Mouse (Mus musculus) intestine, postnatal 0 days (tissue): ENCODE measurements around the gene Alg3. TPM values are rescaled to one million over a fixed set of nuclear protein-coding genes. Genes with fewer than 3 reads are reported as not detected.

Experiments used
- ATAC-seq: fragments of 200-750 bp; cut with Nextera tagmentation; 2 replicates; pipeline ENCODE4 v1.8.0; 2017; ENCODE audit warnings: mild to moderate bottlenecking, moderate TSS enrichment, moderate library complexity
- H3K27ac ChIP-seq: fragments of 300-500 bp; sonication (generic); 2 replicates; pipeline ENCODE4 v1.5.1; 2014; ENCODE audit warnings: mild to moderate bottlenecking, low read depth, low read length, moderate library complexity
- H3K27me3 ChIP-seq: fragments of 300-500 bp; sonication (generic); replicated peaks from 2 replicates; pipeline ENCODE4 v1.6.1; 2014; ENCODE audit warnings: low read length, mixed read lengths; ENCODE audit not compliant: control insufficient read depth, insufficient read depth
- H3K36me3 ChIP-seq: fragments of 300-500 bp; sonication (generic); 2 replicates; pipeline ENCODE4 v1.6.1; 2014; ENCODE audit warnings: mild to moderate bottlenecking, moderate library complexity; ENCODE audit not compliant: control insufficient read depth, insufficient read depth
- H3K4me1 ChIP-seq: fragments of 300-500 bp; sonication (generic); replicated peaks from 2 replicates; pipeline ENCODE4 v1.6.1; 2014; ENCODE audit warnings: antibody characterized with exemption, low read length, mixed read lengths; ENCODE audit not compliant: control insufficient read depth, insufficient read depth
- H3K4me2 ChIP-seq: fragments of 300-500 bp; sonication (generic); replicated peaks from 2 replicates; pipeline ENCODE4 v1.6.1; 2014; ENCODE audit warnings: low read depth, mild to moderate bottlenecking, moderate library complexity
- H3K4me3 ChIP-seq: fragments of 300-500 bp; sonication (generic); 2 replicates; pipeline ENCODE4 v1.5.1; 2014; ENCODE audit warnings: low read depth, low read length
- H3K9ac ChIP-seq: fragments of 300-500 bp; sonication (generic); 2 replicates; pipeline ENCODE4 v1.6.1; 2014; ENCODE audit warnings: mild to moderate bottlenecking, low read depth, low read length
- H3K9me3 ChIP-seq: fragments of 300-500 bp; sonication (generic); 2 replicates; pipeline ENCODE4 v1.6.1; 2016; ENCODE audit warnings: mixed run types; ENCODE audit not compliant: control insufficient read depth
- CTCF ChIP-seq: sonication (generic); IDR thresholded peaks from 2 replicates; pipeline ENCODE4 v1.5.1; 2016; ENCODE audit warnings: low read depth, mild to moderate bottlenecking, control low read depth, antibody characterized with exemption, moderate library complexity
- WGBS: fragments of 180-500 bp; shearing (Covaris S2); extraction: QIAGEN DNeasy Blood & Tissue Kit; methylation state at CpG from one replicate; pipeline ENCODE4 v1.1.7; 2014; 5-methylcytosine and 5-hydroxymethylcytosine counted together
- polyA plus RNA-seq: library from polyadenylated mRNA; unstranded; fragments of >200 nt; fragmentation: Nextera tagmentation; extraction: Ambion mirVana; gene quantifications from 2 replicates; pipeline ENCODE4 v1.2.1, GENCODE M21; 2015

The Alg3 gene
- polyA plus RNA-seq, 1 experiment from 2014 or later: 27.8 TPM

GRCm38 (mm10) chr16:20610501-20611356 is 806 bp downstream of the Alg3 start:
- peak; percentile 46; the same call in 1 of the 2 replicates for ATAC-seq
- under 1% methylated on average over 28 of the region's 28 CpGs for WGBS
- Histone ChIP-seq H3K36me3 (peaks cover 16% of the 10 kb centered on the region), H3K27me3 (no peaks in the 10 kb centered on the region), H3K9me3 (no peaks in the 10 kb centered on the region), H3K4me3 (peak overlapping the region; percentile 66), H3K9ac (peak overlapping the region; percentile 52), H3K4me1 (peaks cover 5% of the 10 kb centered on the region; the same call in 1 of the 2 replicates), H3K4me2 (peak overlapping the region; percentile 93), H3K27ac (peak overlapping the region; percentile 80)
- no peak for TF ChIP-seq CTCF

- peaks cover 26% of the 10 kb centered on the region for H3K36me3 ChIP-seq
- no peak for ATAC-seq
- no peaks in the 10 kb centered on the region for H3K4me1 ChIP-seq
- no peak overlapping the region for H3K4me2 ChIP-seq
- 72% methylated on average over 9 of the region's 9 CpGs for whole genome bisulfite sequencing
- no peak overlapping the region for H3K4me3 ChIP-seq
- H3K27me3 ChIP-seq: no peaks in the 10 kb centered on the region
- H3K9me3 ChIP-seq: no peaks in the 10 kb centered on the region
- no peak overlapping the region for H3K9ac ChIP-seq
- TF ChIP-seq CTCF: no peak
- H3K27ac ChIP-seq: no peak overlapping the region
These were observed 6.8 kb downstream of the Alg3 start for GRCm38 (mm10) chr16:20604705-20605104.

GRCm38 (mm10) chr16:20600511-20600910 is 11.0 kb downstream of the Alg3 start:
- ATAC-seq: no peak
- WGBS: 69% methylated on average over 5 of the region's 5 CpGs
- H3K4me1 ChIP-seq: no peaks in the 10 kb centered on the region
- H3K9ac ChIP-seq: no peak overlapping the region
- no peak overlapping the region for H3K27ac ChIP-seq
- H3K4me3 ChIP-seq: no peak overlapping the region
- no peaks in the 10 kb centered on the region for H3K27me3 ChIP-seq
- TF ChIP-seq CTCF: no peak
- no peaks in the 10 kb centered on the region for H3K9me3 ChIP-seq
- no peak overlapping the region for H3K4me2 ChIP-seq
- H3K36me3 ChIP-seq: peaks cover 8% of the 10 kb centered on the region; the same call in 1 of the 2 replicates

GRCm38 (mm10) chr16:20596687-20597441 is 14.7 kb downstream of the Alg3 start:
- ATAC-seq: no peak
- Histone ChIP-seq H3K4me2 (no peak overlapping the region), H3K9me3 (no peaks in the 10 kb centered on the region), H3K27me3 (peaks cover 3% of the 10 kb centered on the region), H3K36me3 (no peaks in the 10 kb centered on the region), H3K4me3 (no peak overlapping the region), H3K9ac (no peak overlapping the region), H3K4me1 (no peaks in the 10 kb centered on the region), H3K27ac (no peak overlapping the region)
- TF ChIP-seq CTCF: no peak
- WGBS: 56% methylated on average over 7 of the region's 7 CpGs

GRCm38 (mm10) chr16:20595737-20596136 is 15.8 kb downstream of the Alg3 start:
- no peak for TF ChIP-seq CTCF
- Histone ChIP-seq H3K4me1 (no peaks in the 10 kb centered on the region), H3K27me3 (peaks cover 14% of the 10 kb centered on the region), H3K4me3 (no peak overlapping the region), H3K9me3 (no peaks in the 10 kb centered on the region), H3K27ac (no peak overlapping the region), H3K9ac (no peak overlapping the region), H3K4me2 (no peak overlapping the region), H3K36me3 (no peaks in the 10 kb centered on the region)
- 89% methylated on average over 4 of the region's 4 CpGs for WGBS
- ATAC-seq: no peak

GRCm38 (mm10) chr16:20595060-20595673 is 16.4 kb downstream of the Alg3 start:
- ATAC-seq: peak; percentile 51; the same call in 1 of the 2 replicates
- Histone ChIP-seq H3K4me1 (0 out of 2 replicates have a peak, but pooled peaks cover under 1% of the 10 kb centered on the region), H3K27me3 (peaks cover 20% of the 10 kb centered on the region), H3K9ac (no peak overlapping the region), H3K27ac (no peak overlapping the region), H3K36me3 (no peaks in the 10 kb centered on the region), H3K4me3 (no peak overlapping the region), H3K4me2 (no peak overlapping the region), H3K9me3 (no peaks in the 10 kb centered on the region)
- WGBS: 43% methylated on average over 7 of the region's 7 CpGs
- TF ChIP-seq CTCF: no peak
